Mouse (Mus musculus) v-Abl transformed pro-B cells (cell line): ENCODE results near the gene Chrna9.

ENCODE experiments used
- in situ Hi-C, 2 experiments: fragments of 400-800 bp; cut with MboI; formaldehyde crosslinking; loops; one replicate each; pipeline ENCODE4 v1.15.1; 2025; ENCODE audit not compliant: unreplicated experiment in 2 of 2

The Chrna9 gene

GRCm38 (mm10) chr5:65954130-65955080 is 19.7 kb downstream of the Chrna9 start:
- in situ Hi-C loops: loop anchor here (10.0 to 25.0 kb wide), 4 partner anchors 250 to 967 kb away; partner anchors contain the start of genes Smim14 (in 1 of the 2) and Ube2k (in 1 of the 2)

GRCm38 (mm10) chr5:65955343-65956143 is 20.8 kb downstream of the Chrna9 start:
- in situ Hi-C loops: loop anchor here (10.0 to 25.0 kb wide), 4 partner anchors 251 to 968 kb away; partner anchors contain the start of genes Smim14 (in 1 of the 2) and Ube2k (in 1 of the 2)

GRCm38 (mm10) chr5:65956144-65957008 is 21.7 kb downstream of the Chrna9 start:
- in situ Hi-C loops: loop anchor here (10.0 to 25.0 kb wide), 4 partner anchors 252 to 969 kb away; partner anchors contain the start of genes Smim14 (in 1 of the 2) and Ube2k (in 1 of the 2)

- in situ Hi-C loops: loop anchor here (10.0 to 25.0 kb wide), 4 partner anchors 254 to 971 kb away; partner anchors contain the start of genes Smim14 (in 1 of the 2) and Ube2k (in 1 of the 2)
These were observed 23.9 kb downstream of the Chrna9 start for GRCm38 (mm10) chr5:65958597-65958996.

- in situ Hi-C loops: loop anchor here (10.0 to 25.0 kb wide), 6 partner anchors 115 to 973 kb away; partner anchors contain the start of genes Smim14 (in 1 of the 2) and Ube2k (in 1 of the 2)
These were observed 25.3 kb downstream of the Chrna9 start for GRCm38 (mm10) chr5:65959893-65960596.

- in situ Hi-C loops: loop anchor here (10.0 to 25.0 kb wide), 5 partner anchors 114 to 973 kb away; partner anchors contain the start of genes Smim14 (in 1 of the 2) and Ube2k (in 1 of the 2)
These were observed 25.9 kb downstream of the Chrna9 start for GRCm38 (mm10) chr5:65960597-65960950.

GRCm38 (mm10) chr5:65963291-65963690 is 28.6 kb downstream of the Chrna9 start:
- in situ Hi-C loops: loop anchor here (10.0 to 25.0 kb wide), 5 partner anchors 112 to 976 kb away; partner anchors contain the start of genes Smim14 (in 1 of the 2) and Ube2k (in 1 of the 2)

GRCm38 (mm10) chr5:65965771-65966279 is 31.1 kb downstream of the Chrna9 start:
- in situ Hi-C loops: loop anchor here (5.0 to 25.0 kb wide), 6 partner anchors 109 to 979 kb away; partner anchors contain the start of genes Smim14 (in 1 of the 2) and Ube2k (in 1 of the 2)

- in situ Hi-C loops: loop anchor here (5.0 to 25.0 kb wide), 6 partner anchors 108 to 980 kb away; partner anchors contain the start of genes Smim14 (in 1 of the 2) and Ube2k (in 1 of the 2)
These were observed 32.4 kb downstream of the Chrna9 start for GRCm38 (mm10) chr5:65967091-65967490.

- in situ Hi-C loops: loop anchor here (5.0 to 25.0 kb wide), 6 partner anchors 107 to 981 kb away; partner anchors contain the start of genes Smim14 (in 1 of the 2) and Ube2k (in 1 of the 2)
These were observed 33.3 kb downstream of the Chrna9 start for GRCm38 (mm10) chr5:65968004-65968403.

- in situ Hi-C loops: loop anchor here (25.0 kb wide), 3 partner anchors 436 to 986 kb away; partner anchors contain the start of genes Smim14 (in 1 of the 2) and Ube2k (in 1 of the 2)
These were observed 38.5 kb downstream of the Chrna9 start for GRCm38 (mm10) chr5:65973189-65973588.

GRCm38 (mm10) chr5:65975731-65976130 is 41.0 kb downstream of the Chrna9 start:
- in situ Hi-C loops: loop anchor here (25.0 kb wide), 2 partner anchors 262 to 1037 kb away; no protein-coding TSS in a partner anchor

GRCm38 (mm10) chr5:65986426-65986825 is 51.7 kb downstream of the Chrna9 start:
- in situ Hi-C loops: loop anchor here (25.0 kb wide), 2 partner anchors 251 to 1026 kb away; no protein-coding TSS in a partner anchor

GRCm38 (mm10) chr5:65987004-65987403 is 52.3 kb downstream of the Chrna9 start:
- in situ Hi-C loops: loop anchor here (25.0 kb wide), 2 partner anchors 250 to 1025 kb away; no protein-coding TSS in a partner anchor

GRCm38 (mm10) chr5:65991191-65991590 is 56.5 kb downstream of the Chrna9 start:
- in situ Hi-C loops: loop anchor here (25.0 kb wide), 2 partner anchors 246 to 1021 kb away; no protein-coding TSS in a partner anchor

GRCm38 (mm10) chr5:65994643-65995042 is 59.9 kb downstream of the Chrna9 start:
- in situ Hi-C loops: loop anchor here (25.0 kb wide), 2 partner anchors 243 to 1018 kb away; no protein-coding TSS in a partner anchor

- in situ Hi-C loops: loop anchor here (25.0 kb wide), 2 partner anchors 239 to 1014 kb away; no protein-coding TSS in a partner anchor
These were observed 63.1 kb downstream of the Chrna9 start for GRCm38 (mm10) chr5:65997813-65998212.
